Mouse (Mus musculus): ENCODE measurements at regions not wholly inside any gene's neighbourhood (a gene's known extent, or its start where the extent isn't known, plus 50 kb on each side); places are given as distances from the start of the nearest gene placed in this dataset.

GRCm38 (mm10) chr6:107968694-107969093 is 96.2 kb upstream of the Setmar start:
- Histone ChIP-seq H3K4me1 (ENCODE audit: control insufficient read depth, insufficient read depth, low read length) (no peaks in the 10 kb centered on the region), H3K27ac (ENCODE audit: low read depth, low read length) (no peak overlapping the region)
- WGBS, result 87% methylated on average over 2 of the region's 2 CpGs

GRCm38 (mm10) chr6:107998921-107999690 is 65.7 kb upstream of the Setmar start:
- no peak overlapping the region for H3K9ac ChIP-seq (ENCODE audit: low read length)
- no peak for DNase-seq (ENCODE audit: low spot score, missing footprints)
- H3K27ac ChIP-seq (ENCODE audit: low read depth, low read length), result no peak overlapping the region
- 87% methylated on average over 8 of the region's 8 CpGs for WGBS
- no peaks in the 10 kb centered on the region for H3K4me1 ChIP-seq (ENCODE audit: control insufficient read depth, insufficient read depth, low read length)
- no peak overlapping the region for H3K4me2 ChIP-seq
- no peaks in the 10 kb centered on the region for H3K27me3 ChIP-seq (ENCODE audit: control insufficient read depth, insufficient read depth, low read length)
- ATAC-seq (ENCODE audit: low FRiP score), result no peak
- H3K36me3 ChIP-seq (ENCODE audit: control insufficient read depth, insufficient read depth, low read length), result no peaks in the 10 kb centered on the region
- H3K9me3 ChIP-seq (ENCODE audit: control insufficient read depth, low read length), result no peaks in the 10 kb centered on the region
- H3K4me3 ChIP-seq (ENCODE audit: low read depth, low read length), result no peak overlapping the region

More at GRCm38 (mm10) chr6:107968694-107969093, 96.2 kb upstream of the Setmar start:
- H3K27me3 ChIP-seq (ENCODE audit: control insufficient read depth, insufficient read depth, low read length), result no peaks in the 10 kb centered on the region
- no peaks in the 10 kb centered on the region for H3K36me3 ChIP-seq (ENCODE audit: control insufficient read depth, insufficient read depth, low read length)
- H3K9me3 ChIP-seq (ENCODE audit: control insufficient read depth, low read length), result no peaks in the 10 kb centered on the region
- DNase-seq (ENCODE audit: low spot score, missing footprints) (no peak), ATAC-seq (ENCODE audit: low FRiP score) (no peak)
- no peak overlapping the region for H3K9ac ChIP-seq (ENCODE audit: low read length)
- no peak overlapping the region for H3K4me2 ChIP-seq
- H3K4me3 ChIP-seq (ENCODE audit: low read depth, low read length), result no peak overlapping the region

GRCm38 (mm10) chr6:108003231-108003630 is 61.6 kb upstream of the Setmar start:
- H3K27me3 ChIP-seq (ENCODE audit: control insufficient read depth, insufficient read depth, low read length), result no peaks in the 10 kb centered on the region
- no peak overlapping the region for H3K4me3 ChIP-seq (ENCODE audit: low read depth, low read length)
- WGBS, result 74% methylated on average over 1 of the region's 1 CpGs
- no peak for DNase-seq (ENCODE audit: low spot score, missing footprints)
- no peaks in the 10 kb centered on the region for H3K9me3 ChIP-seq (ENCODE audit: control insufficient read depth, low read length)
- H3K27ac ChIP-seq (ENCODE audit: low read depth, low read length), result no peak overlapping the region
- H3K36me3 ChIP-seq (ENCODE audit: control insufficient read depth, insufficient read depth, low read length), result no peaks in the 10 kb centered on the region
- H3K4me1 ChIP-seq (ENCODE audit: control insufficient read depth, insufficient read depth, low read length), result no peaks in the 10 kb centered on the region
- no peak overlapping the region for H3K9ac ChIP-seq (ENCODE audit: low read length)
- H3K4me2 ChIP-seq, result no peak overlapping the region
- ATAC-seq (ENCODE audit: low FRiP score), result no peak

- H3K4me2 ChIP-seq, result no peak overlapping the region
- no peaks in the 10 kb centered on the region for H3K27me3 ChIP-seq (ENCODE audit: control insufficient read depth, insufficient read depth, low read length)
- no peak overlapping the region for H3K4me3 ChIP-seq (ENCODE audit: low read depth, low read length)
- DNase-seq (ENCODE audit: low spot score, missing footprints) (no peak), ATAC-seq (ENCODE audit: low FRiP score) (no peak)
- no peak overlapping the region for H3K9ac ChIP-seq (ENCODE audit: low read length)
- 73% methylated on average over 1 of the region's 1 CpGs for WGBS
- H3K9me3 ChIP-seq (ENCODE audit: control insufficient read depth, low read length), result no peaks in the 10 kb centered on the region
- H3K27ac ChIP-seq (ENCODE audit: low read depth, low read length), result no peak overlapping the region
- H3K36me3 ChIP-seq (ENCODE audit: control insufficient read depth, insufficient read depth, low read length), result no peaks in the 10 kb centered on the region
- H3K4me1 ChIP-seq (ENCODE audit: control insufficient read depth, insufficient read depth, low read length), result no peaks in the 10 kb centered on the region
Measured at GRCm38 (mm10) chr6:108008323-108008722, 56.5 kb upstream of the Setmar start.

Measured in midbrain, embryonic 11.5 days (tissue).